Mouse (Mus musculus) MEL (cell line): ENCODE data around the gene Uhrf1bp1l. TPM values are rescaled to one million over a fixed set of nuclear protein-coding genes. Genes with fewer than 3 reads are reported as not detected.

Source experiments
- DNase-seq: peaks from one replicate; pipeline ENCODE4 v3.0.0; 2011; ENCODE audit warnings: low read depth, low spot score
- H3K27ac ChIP-seq: 2 replicates; pipeline ENCODE4 v1.5.1; 2012; ENCODE audit warnings: low read depth, mild to moderate bottlenecking, control low read depth, low read length, moderate library complexity; ENCODE audit not compliant: control insufficient read depth
- H3K27me3 ChIP-seq, 2 experiments: fragments of 150-350 bp in 1 of 2; sonication (generic) in 1 of 2; 2 replicates each; pipeline ENCODE4 v1.6.1; 2012; ENCODE audit warnings: low read length in 2 of 2, mild to moderate bottlenecking in 2 of 2, improper control_type of control experiment in 1 of 2, moderate library complexity in 1 of 2; ENCODE audit not compliant: insufficient read depth in 2 of 2, control insufficient read depth in 1 of 2
- H3K36me3 ChIP-seq, 2 experiments: 2 replicates each; pipeline ENCODE4 v1.6.1; 2012 to 2014; ENCODE audit warnings: low read length in 2 of 2, improper control_type of control experiment in 1 of 2, inconsistent platforms in 1 of 2, mild to moderate bottlenecking in 1 of 2; ENCODE audit not compliant: insufficient read depth in 2 of 2, control insufficient read depth in 1 of 2
- H3K4me1 ChIP-seq, 2 experiments: fragments of 150-350 bp in 1 of 2; sonication (generic) in 1 of 2; 2 replicates each; pipeline ENCODE4 v1.6.1; 2012; ENCODE audit warnings: low read length in 2 of 2, improper control_type of control experiment in 1 of 2, mild to moderate bottlenecking in 1 of 2; ENCODE audit not compliant: insufficient read depth in 2 of 2, control insufficient read depth in 1 of 2
- H3K4me3 ChIP-seq, 2 experiments: fragments of 150-350 bp in 1 of 2; sonication (generic) in 1 of 2; 2 replicates each; pipeline ENCODE4 v1.5.1; 2012; ENCODE audit warnings: low read depth in 2 of 2, low read length in 2 of 2, mild to moderate bottlenecking in 2 of 2, moderate library complexity in 2 of 2, control low read depth in 1 of 2, improper control_type of control experiment in 1 of 2; ENCODE audit not compliant: control insufficient read depth in 1 of 2, insufficient read depth in 1 of 2
- H3K79me2 ChIP-seq: 2 replicates; pipeline ENCODE4 v1.6.1; 2012; ENCODE audit warnings: mild to moderate bottlenecking, low read length, moderate library complexity; ENCODE audit not compliant: control insufficient read depth, poor library complexity, insufficient read depth
- H3K9ac ChIP-seq: 2 replicates; pipeline ENCODE4 v1.6.1; 2012; ENCODE audit warnings: low read depth, mild to moderate bottlenecking, control low read depth, low read length, moderate library complexity; ENCODE audit not compliant: control insufficient read depth, poor library complexity, severe bottlenecking
- H3K9me3 ChIP-seq: fragments of 150-350 bp; sonication (generic); replicated peaks from 2 replicates; pipeline ENCODE4 v1.6.1; 2012; ENCODE audit warnings: mild to moderate bottlenecking, low read length, improper control_type of control experiment, moderate library complexity; ENCODE audit not compliant: insufficient read depth
- BHLHE40 ChIP-seq: IDR thresholded peaks from 2 replicates; pipeline ENCODE4 v1.6.1; 2012; ENCODE audit warnings: low read depth, mild to moderate bottlenecking, inconsistent platforms, low read length, improper control_type of control experiment, borderline replicate concordance
- CHD1 ChIP-seq: IDR thresholded peaks from 2 replicates; pipeline ENCODE4 v1.6.1; 2012; ENCODE audit warnings: low read depth, mild to moderate bottlenecking, inconsistent platforms, low read length, improper control_type of control experiment
- CHD2 ChIP-seq: IDR thresholded peaks from 2 replicates; pipeline ENCODE4 v1.6.1; 2011; ENCODE audit warnings: low read length, improper control_type of control experiment
- CTCF ChIP-seq, 3 experiments: IDR thresholded peaks in 2 of 3; conservative IDR thresholded peaks in 1 of 3; 2 replicates each; pipeline ENCODE4 v1.5.1; 2011 to 2012; ENCODE audit warnings: low read length in 3 of 3, low read depth in 2 of 3, mild to moderate bottlenecking in 2 of 3, improper control_type of control experiment in 1 of 3, inconsistent platforms in 1 of 3, mixed read lengths in 1 of 3, moderate library complexity in 1 of 3; ENCODE audit not compliant: control insufficient read depth in 1 of 3, insufficient read depth in 1 of 3, poor library complexity in 1 of 3, severe bottlenecking in 1 of 3
- E2F4 ChIP-seq: IDR thresholded peaks from 2 replicates; pipeline ENCODE4 v1.6.1; 2011; ENCODE audit warnings: low read depth, low read length, improper control_type of control experiment, borderline replicate concordance
- EP300 ChIP-seq, 2 experiments: IDR thresholded peaks; 2 replicates each; pipeline ENCODE4 v1.6.1; 2011; ENCODE audit warnings: improper control_type of control experiment in 2 of 2, low read length in 2 of 2, low read depth in 1 of 2, mild to moderate bottlenecking in 1 of 2
- GABPA ChIP-seq: IDR thresholded peaks from 2 replicates; pipeline ENCODE4 v1.6.1; 2012; ENCODE audit warnings: low read depth, mild to moderate bottlenecking, inconsistent platforms, low read length, improper control_type of control experiment, moderate library complexity
- HCFC1 ChIP-seq: IDR thresholded peaks from 2 replicates; pipeline ENCODE4 v1.6.1; 2012; ENCODE audit warnings: low read depth, mild to moderate bottlenecking, inconsistent platforms, low read length, improper control_type of control experiment, moderate library complexity
- KAT2A ChIP-seq: conservative IDR thresholded peaks from 2 replicates; pipeline ENCODE4 v1.6.1; 2012; ENCODE audit warnings: low read depth, low read length, improper control_type of control experiment, inconsistent platforms
- MAFK ChIP-seq: IDR thresholded peaks from 2 replicates; pipeline ENCODE4 v1.6.1; 2011; ENCODE audit warnings: low read depth, mild to moderate bottlenecking, low read length, improper control_type of control experiment, borderline replicate concordance
- MAZ ChIP-seq: IDR thresholded peaks from 2 replicates; pipeline ENCODE4 v1.6.1; 2012; ENCODE audit warnings: low read depth, mild to moderate bottlenecking, inconsistent platforms, low read length, improper control_type of control experiment
- MYB ChIP-seq: IDR thresholded peaks from 2 replicates; pipeline ENCODE4 v1.6.1; 2011; ENCODE audit warnings: mild to moderate bottlenecking, low read depth, low read length, improper control_type of control experiment
- MYC ChIP-seq: IDR thresholded peaks from 2 replicates; pipeline ENCODE4 v1.6.1; 2011; ENCODE audit warnings: low read depth, mild to moderate bottlenecking, low read length, improper control_type of control experiment, moderate library complexity
- NELFE ChIP-seq: IDR thresholded peaks from 2 replicates; pipeline ENCODE4 v1.6.1; 2011; ENCODE audit warnings: low read depth, low read length, improper control_type of control experiment
- POLR2A ChIP-seq, 2 experiments: IDR thresholded peaks; 2 replicates each; pipeline ENCODE4 v1.6.1; 2011 to 2012; ENCODE audit warnings: low read length in 2 of 2, mild to moderate bottlenecking in 2 of 2, control low read depth in 1 of 2, improper control_type of control experiment in 1 of 2, low read depth in 1 of 2, moderate library complexity in 1 of 2; ENCODE audit not compliant: control insufficient read depth in 1 of 2, insufficient read depth in 1 of 2, poor library complexity in 1 of 2
- RAD21 ChIP-seq: IDR thresholded peaks from 2 replicates; pipeline ENCODE4 v1.6.1; 2011; ENCODE audit warnings: mild to moderate bottlenecking, low read depth, low read length, improper control_type of control experiment
- RCOR1 ChIP-seq: IDR thresholded peaks from 2 replicates; pipeline ENCODE4 v1.6.1; 2012; ENCODE audit warnings: low read depth, mild to moderate bottlenecking, inconsistent platforms, low read length, improper control_type of control experiment
- SIN3A ChIP-seq: IDR thresholded peaks from 2 replicates; pipeline ENCODE4 v1.6.1; 2012; ENCODE audit warnings: low read length, improper control_type of control experiment, inconsistent platforms
- SMC3 ChIP-seq: IDR thresholded peaks from 2 replicates; pipeline ENCODE4 v1.6.1; 2011; ENCODE audit warnings: low read depth, low read length, improper control_type of control experiment
- TBP ChIP-seq: IDR thresholded peaks from 2 replicates; pipeline ENCODE4 v1.8.0; 2011; ENCODE audit warnings: low read depth, low read length, improper control_type of control experiment
- UBTF ChIP-seq: IDR thresholded peaks from 2 replicates; pipeline ENCODE4 v1.6.1; 2012; ENCODE audit warnings: low read depth, mild to moderate bottlenecking, inconsistent platforms, low read length, improper control_type of control experiment, moderate library complexity, borderline replicate concordance; ENCODE audit not compliant: insufficient read depth
- USF2 ChIP-seq, 2 experiments: IDR thresholded peaks; 2 replicates each; pipeline ENCODE4 v1.6.1; 2011 to 2012; ENCODE audit warnings: improper control_type of control experiment in 2 of 2, low read length in 2 of 2, borderline replicate concordance in 1 of 2, inconsistent platforms in 1 of 2, low read depth in 1 of 2, mild to moderate bottlenecking in 1 of 2; ENCODE audit not compliant: insufficient read depth in 1 of 2
- ZC3H11A ChIP-seq: IDR thresholded peaks from 2 replicates; pipeline ENCODE4 v1.6.1; 2012; ENCODE audit warnings: low read depth, mild to moderate bottlenecking, inconsistent platforms, low read length, improper control_type of control experiment
- ZMIZ1 ChIP-seq: IDR thresholded peaks from 2 replicates; pipeline ENCODE4 v1.6.1; 2012; ENCODE audit warnings: low read depth, mild to moderate bottlenecking, inconsistent platforms, low read length, improper control_type of control experiment, moderate library complexity
- ZNF384 ChIP-seq: IDR thresholded peaks from 2 replicates; pipeline ENCODE4 v1.6.1; 2012; ENCODE audit warnings: low read depth, mild to moderate bottlenecking, inconsistent platforms, low read length, improper control_type of control experiment
- polyA plus RNA-seq, 2 experiments: library from polyadenylated mRNA; stranded (reverse) in 1 of 2; unstranded in 1 of 2; fragments of >175 nt in 1 of 2; fragments of >200 nt in 1 of 2; gene quantifications; 2 replicates each; pipeline versions ENCODE4 v1.2.1 to v1.2.4; 2012; ENCODE audit warnings: low replicate concordance in 2 of 2, low read depth in 1 of 2; ENCODE audit not compliant: insufficient read length in 2 of 2, insufficient read depth in 1 of 2, missing spikeins in 1 of 2
- total RNA-seq: library from RNA; depleted of rRNA; stranded (reverse); fragments of 300-350 nt; gene quantifications from 2 replicates; pipeline ENCODE4 v1.2.3, GENCODE M21; 2012

Uhrf1bp1l gene
- total and polyA plus RNA-seq, 3 experiments, result 23.7 to 44.8 (median 26.0) TPM

- TF ChIP-seq MYB, result peak; percentile 62
These were observed 47.1 kb downstream of the Uhrf1bp1l start (continued) for GRCm38 (mm10) chr10:89791870-89792269.

GRCm38 (mm10) chr10:89794121-89794520 is 49.3 kb downstream of the Uhrf1bp1l start:
- no peaks in the 10 kb centered on the region for H3K79me2 ChIP-seq
- no peak for TF ChIP-seq BHLHE40
- no peak for TF ChIP-seq NELFE
- no peak for TF ChIP-seq RCOR1
- no peak overlapping the region for H3K9ac ChIP-seq
- H3K36me3 ChIP-seq, result peaks cover 0 to 9% of the 10 kb centered on the region in 2 experiments; a peak in 2 of 4 replicates
- H3K9me3 ChIP-seq, result no peaks in the 10 kb centered on the region
- no peaks in the 10 kb centered on the region for H3K27me3 ChIP-seq
- no peak overlapping the region for H3K27ac ChIP-seq
- no peak overlapping the region for H3K4me3 ChIP-seq
- H3K4me1 ChIP-seq, result peaks cover 5 to 13% of the 10 kb centered on the region in 2 experiments
- no peak for DNase-seq

DNA sequence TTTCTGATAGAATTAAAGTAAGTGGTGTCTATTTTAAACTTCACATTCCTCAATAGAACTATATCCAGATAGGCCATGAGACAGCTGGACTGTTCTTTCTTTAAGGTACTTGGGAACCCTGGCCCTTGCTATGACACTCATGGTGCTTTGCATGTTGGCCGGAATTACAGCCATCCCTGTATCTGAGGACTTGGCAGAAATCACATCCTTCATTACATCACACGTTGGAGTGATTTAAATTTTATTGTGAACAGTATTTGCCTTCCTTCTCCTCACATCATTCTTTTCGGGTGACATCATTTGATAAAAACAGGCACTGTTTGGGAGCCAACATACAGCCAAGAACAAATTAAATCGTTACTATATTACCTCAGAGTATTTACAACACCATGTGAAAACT is 74.4 kb downstream of the Uhrf1bp1l start:
- Histone ChIP-seq H3K4me1 (no peaks in the 10 kb centered on the region), H3K36me3 (peaks cover 0 to 5% of the 10 kb centered on the region in 2 experiments; a peak in 2 of 4 replicates), H3K27ac (no peak overlapping the region), H3K9ac (no peak overlapping the region), H3K79me2 (no peaks in the 10 kb centered on the region)
- no peak for TF ChIP-seq ZNF384
- no peak for TF ChIP-seq E2F4
- TF ChIP-seq, all 39 proteins: peak for 0
- Histone ChIP-seq H3K9me3 (no peaks in the 10 kb centered on the region), H3K27me3 (no peaks in the 10 kb centered on the region), H3K4me3 (no peak overlapping the region)
- no peak for DNase-seq

- Histone ChIP-seq H3K9ac (no peak overlapping the region), H3K36me3 (no peaks in the 10 kb centered on the region; a peak in 1 of 4 replicates), H3K27ac (no peak overlapping the region), H3K4me1 (no peaks in the 10 kb centered on the region), H3K4me3 (no peak overlapping the region), H3K79me2 (no peaks in the 10 kb centered on the region), H3K27me3 (no peaks in the 10 kb centered on the region), H3K9me3 (no peaks in the 10 kb centered on the region)
- DNase-seq, result peak; percentile 40
- TF ChIP-seq TBP (no peak), ZMIZ1 (no peak), MAFK (no peak), GABPA (no peak), EP300 (IDR thresholded peaks at IDR 0.05; ENCODE audit: low read depth in 1 of 2, low read length in 2 of 2) (no peak), POLR2A (IDR thresholded peaks at IDR 0.05; ENCODE audit: control insufficient read depth in 1 of 2, insufficient read depth in 1 of 2, low read depth in 1 of 2, low read length in 2 of 2, poor library complexity in 1 of 2) (no peak), MYC (no peak), RAD21 (peak; percentile 63), CTCF (IDR thresholded peaks at IDR 0.05 in 2 of 3, conservative IDR thresholded peaks at IDR 0.05 in 1 of 3; ENCODE audit: control insufficient read depth in 1 of 3, insufficient read depth in 1 of 3, low read depth in 2 of 3, low read length in 3 of 3, poor library complexity in 1 of 3, severe bottlenecking in 1 of 3) (peak in 2 of 3 experiments; percentile 18 to 59; a peak in 3 of 6 replicates), BHLHE40 (no peak), RCOR1 (no peak), USF2 (IDR thresholded peaks at IDR 0.05; ENCODE audit: borderline replicate concordance in 1 of 2, insufficient read depth in 1 of 2, low read depth in 1 of 2, low read length in 2 of 2) (no peak), ZC3H11A (peak; percentile 39), CHD2 (no peak), KAT2A (no peak), CHD1 (no peak), HCFC1 (no peak), UBTF (no peak), SMC3 (peak; percentile 49), SIN3A (no peak), MAZ (no peak)
These were observed 79.1 kb downstream of the Uhrf1bp1l start for GRCm38 (mm10) chr10:89823906-89824305.
